Comparison of ENCODE assay signal across 11 mouse cellular contexts in the genomic region with DNA sequence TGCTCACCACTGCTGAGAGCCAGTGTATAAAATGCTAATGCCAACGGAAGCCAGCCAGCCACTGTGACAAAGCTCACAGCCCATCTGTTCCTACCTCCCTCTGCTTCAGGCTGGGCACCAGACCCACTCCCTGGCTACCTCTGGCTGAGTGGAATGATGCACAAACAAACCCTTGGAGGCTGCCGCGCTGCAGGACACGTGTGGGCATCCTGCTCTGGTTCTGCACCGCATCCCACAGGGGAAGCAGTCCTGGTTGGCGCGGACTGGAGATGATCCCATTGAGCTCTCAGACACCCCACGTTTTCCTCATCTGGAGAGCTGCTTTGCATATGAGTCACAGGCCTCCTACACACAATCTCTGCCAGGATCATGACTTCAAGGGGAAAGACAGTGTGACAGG.
DNase-seq lines count a peak whose midpoint lies in the region; ATAC-seq lines count a peak whose summit lies in the region.
"Had no signal": no experiment of that assay in that cellular context is flagged by ENCODE, and none has a peak within 500 bp of the region (broad histone marks: within the 10 kb centered on the region; RNA-seq: fewer than 3 reads in every experiment).

No protein-coding gene starts in this region.

- peaks cover 52% of the 10 kb centered on the region for H3K27me3 ChIP-seq in forebrain, embryonic 12.5 days
- peaks cover 93% of the 10 kb centered on the region for H3K27me3 ChIP-seq in forebrain, embryonic 10.5 days (ENCODE audit: poor library complexity, severe bottlenecking)

- intact Hi-C loops in left cerebral cortex, postnatal 4 days (cut with DNase I): no loop called here

- no peak overlapping the region for H3K4me3 ChIP-seq in forebrain, embryonic 12.5 days (replicated peaks)
- H3K4me3 ChIP-seq in forebrain, embryonic 10.5 days: no peak overlapping the region
- H3K4me3 ChIP-seq: heart, embryonic 12.5 days; megakaryocyte, embryonic 14.5 days had no signal

- 57% methylated on average over 8 of the region's 8 CpGs for WGBS in forebrain, embryonic 12.5 days
- WGBS in forebrain, embryonic 10.5 days: 66% methylated on average over 8 of the region's 8 CpGs

- H3K9ac ChIP-seq in forebrain, embryonic 12.5 days: no peak overlapping the region
- H3K9ac ChIP-seq: heart, embryonic 12.5 days had no signal

- no peaks in the 10 kb centered on the region for H3K9me3 ChIP-seq in forebrain, embryonic 12.5 days
- H3K9me3 ChIP-seq in forebrain, embryonic 10.5 days: no peaks in the 10 kb centered on the region
- H3K9me3 ChIP-seq: heart, embryonic 12.5 days; megakaryocyte, embryonic 14.5 days had no signal

- DNase-seq in forebrain, embryonic 10.5 days (ENCODE audit: extremely low spot score, low spot score): no peak
- DNase-seq in adipocyte (ENCODE audit: low spot score): peak; percentile 55
- DNase-seq in layer of hippocampus, adult 11-12 months (ENCODE audit: low spot score): peak; percentile 72
- DNase-seq in left cerebral cortex, postnatal 4 days: peak; percentile 56
- no peak for DNase-seq in lung, postnatal 4 days
- DNase-seq in kidney, postnatal 36 days: no peak
- DNase-seq in heart, adult 8-10 months (ENCODE audit: low spot score): no peak

- peaks cover 10% of the 10 kb centered on the region for H3K4me1 ChIP-seq in forebrain, embryonic 12.5 days
- H3K4me1 ChIP-seq in forebrain, embryonic 10.5 days: peaks cover 28% of the 10 kb centered on the region

- no peak overlapping the region for H3K4me2 ChIP-seq in forebrain, embryonic 12.5 days
- H3K4me2 ChIP-seq: heart, embryonic 12.5 days had no signal

- 0 out of 2 replicates have a peak overlapping the region, but pooled peaks have one; percentile 61 for H3K27ac ChIP-seq in forebrain, embryonic 12.5 days
- no peak overlapping the region for H3K27ac ChIP-seq in forebrain, embryonic 10.5 days

- ATAC-seq in forebrain, embryonic 12.5 days (ENCODE audit: low FRiP score): no peak
- ATAC-seq: CD4-positive, CD25-positive, alpha-beta regulatory T cell, adult 4 months had no signal

- H3K36me3 ChIP-seq in forebrain, embryonic 12.5 days (replicated peaks): no peaks in the 10 kb centered on the region
- no peaks in the 10 kb centered on the region for H3K36me3 ChIP-seq in forebrain, embryonic 10.5 days (replicated peaks)
- H3K36me3 ChIP-seq: heart, embryonic 12.5 days had no signal

Comparison
In these comparisons a context has a peak if more than half of its experiments do, and no peak if none do; other contexts are left out.
1. DNase-seq: peak in adipocyte (single experiment), layer of hippocampus, adult 11-12 months (single experiment) and left cerebral cortex, postnatal 4 days (single experiment); none in forebrain, embryonic 10.5 days (single experiment), lung, postnatal 4 days (0 of 2), kidney, postnatal 36 days (0 of 2) and heart, adult 8-10 months (single experiment).